Mouse (Mus musculus): Measurements from ENCODE around the gene Glb1l2.

GRCm38 (mm10) chr9:26778421-26778820 lies 27.8 kb downstream of the Glb1l2 start:
- no peak for TF ChIP-seq MAFK (IDR thresholded peaks at IDR 0.05; ENCODE audit: insufficient read depth, low read depth, low read length)
- TF ChIP-seq CHD2 (IDR thresholded peaks at IDR 0.05; ENCODE audit: low read depth, low read length), result no peak
- no peak for TF ChIP-seq ZC3H11A (IDR thresholded peaks at IDR 0.05; ENCODE audit: borderline replicate concordance, low read depth, low read length)
- TF ChIP-seq HCFC1 (IDR thresholded peaks at IDR 0.05; ENCODE audit: borderline replicate concordance, insufficient read depth, low read length), result no peak
- TF ChIP-seq ZNF384 (IDR thresholded peaks at IDR 0.05; ENCODE audit: low read depth, low read length), result no peak
